Mouse (Mus musculus): Measurements from ENCODE around the gene Camk2d. TPM values are rescaled to one million over a fixed set of nuclear protein-coding genes. Genes with fewer than 3 reads are reported as not detected.

Gene Camk2d
- total RNA-seq, 1 experiment from 2014 or later: 78.9 TPM

DNA sequence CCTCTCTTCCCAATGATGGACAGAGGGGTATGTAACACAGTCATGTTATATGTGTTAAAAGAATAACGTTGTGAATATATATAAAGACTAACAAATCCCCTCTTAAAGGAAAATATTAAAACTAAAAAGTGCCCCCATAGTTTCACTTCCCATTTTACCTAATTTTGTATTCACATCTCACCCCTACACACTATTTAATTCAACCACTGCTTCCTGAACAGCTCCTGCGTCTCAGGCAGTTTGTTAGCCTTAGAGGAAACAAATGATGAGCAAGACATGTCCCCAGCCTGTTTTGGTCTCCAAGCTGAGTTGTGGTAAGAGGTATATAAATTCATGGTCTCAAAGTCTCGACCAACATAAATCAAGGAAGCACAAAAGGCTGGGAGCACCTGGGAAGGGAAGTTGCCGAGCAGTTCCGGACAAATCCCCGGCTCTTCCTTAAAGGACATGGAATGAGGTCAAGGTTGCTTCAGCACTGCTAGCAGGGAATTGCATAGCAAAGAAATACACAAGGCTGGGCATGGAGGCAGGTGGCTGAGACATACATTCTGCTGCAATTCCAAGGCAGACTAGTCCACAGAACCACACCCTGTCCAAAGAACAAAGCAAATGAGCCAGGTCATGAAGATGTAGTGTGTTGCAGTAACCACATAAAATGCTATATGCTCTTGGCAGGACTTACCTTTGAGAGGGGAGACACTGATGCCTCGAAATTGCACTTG is 155.4 kb downstream of the Camk2d start:
- no peak for DNase-seq

DNA sequence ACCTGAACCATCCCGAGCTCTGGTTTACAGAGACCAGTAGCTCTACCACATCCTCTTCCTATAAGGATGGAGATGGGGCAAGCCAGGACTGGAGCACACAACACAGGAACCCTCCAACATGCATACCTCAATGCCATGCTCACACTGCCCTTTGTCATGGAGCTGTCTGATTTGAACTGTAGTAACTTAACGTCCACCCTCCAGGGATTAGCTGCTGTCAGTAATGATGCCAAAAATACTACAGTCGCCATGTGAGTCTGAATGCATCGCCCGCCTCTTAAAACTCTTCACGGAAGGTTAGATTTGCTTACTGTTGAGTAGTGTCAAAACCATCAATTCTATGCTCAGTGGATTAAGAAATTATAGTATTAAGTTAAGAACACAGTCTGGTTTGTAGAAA is 156.9 kb downstream of the Camk2d start:
- no peak for DNase-seq

DNA sequence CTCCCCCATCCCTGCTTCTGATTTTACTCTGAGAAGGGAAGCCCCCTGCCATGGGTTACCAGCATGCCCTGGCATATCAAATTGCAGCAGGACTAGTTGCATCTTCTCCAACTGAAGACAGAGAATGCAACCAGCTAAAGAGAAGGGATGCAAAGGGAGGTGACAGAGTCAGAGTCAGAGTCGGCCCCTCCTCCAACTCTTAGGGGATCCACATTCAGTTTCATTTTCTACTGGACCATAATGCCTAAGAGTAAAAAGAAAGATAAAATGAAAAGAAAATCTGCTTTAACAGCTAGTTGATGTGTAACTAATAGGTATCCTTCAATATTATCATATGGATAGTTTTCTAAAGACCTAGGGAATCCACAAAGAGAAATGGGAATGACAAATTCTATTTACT is 162.3 kb downstream of the Camk2d start:
- no peak for DNase-seq

DNA sequence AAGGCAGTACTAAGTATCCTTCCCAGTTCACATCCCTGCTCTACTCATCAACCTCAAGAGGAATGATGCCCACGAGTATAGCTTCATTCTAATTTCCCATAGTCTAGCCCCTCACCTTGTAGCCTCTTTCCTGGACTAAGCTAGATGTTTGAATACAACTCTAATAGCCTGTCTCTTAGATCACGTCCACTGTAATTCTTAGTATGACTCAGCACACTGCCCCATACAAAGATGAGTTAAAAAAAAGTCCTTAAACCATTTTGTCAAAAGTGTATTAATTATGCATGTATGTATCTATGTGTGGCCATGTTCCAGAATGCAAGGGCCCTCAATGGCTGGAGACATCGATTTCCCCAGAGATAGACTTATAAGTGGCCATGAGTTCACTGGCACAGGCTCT is 164.5 kb downstream of the Camk2d start:
- DNase-seq: no peak

DNA sequence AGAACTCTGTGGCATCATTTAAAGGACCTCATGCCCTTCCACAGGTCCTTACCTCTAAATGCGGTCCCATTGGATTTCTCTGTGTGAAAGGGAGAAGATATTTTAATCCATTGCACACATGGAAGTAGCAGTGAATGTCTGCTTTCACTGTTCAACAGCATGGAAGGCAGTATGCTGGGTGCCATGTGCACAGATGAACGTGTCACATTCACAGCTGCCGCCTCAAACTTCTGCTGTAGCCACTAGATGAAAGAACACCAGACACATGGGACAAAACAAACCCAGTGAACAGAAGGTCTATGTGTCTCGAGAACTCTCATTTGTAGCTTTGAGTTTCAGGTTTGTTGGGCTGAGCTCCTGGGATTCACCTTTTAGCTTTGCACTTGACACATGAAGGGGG is 168.6 kb downstream of the Camk2d start:
- no peak for DNase-seq

DNA sequence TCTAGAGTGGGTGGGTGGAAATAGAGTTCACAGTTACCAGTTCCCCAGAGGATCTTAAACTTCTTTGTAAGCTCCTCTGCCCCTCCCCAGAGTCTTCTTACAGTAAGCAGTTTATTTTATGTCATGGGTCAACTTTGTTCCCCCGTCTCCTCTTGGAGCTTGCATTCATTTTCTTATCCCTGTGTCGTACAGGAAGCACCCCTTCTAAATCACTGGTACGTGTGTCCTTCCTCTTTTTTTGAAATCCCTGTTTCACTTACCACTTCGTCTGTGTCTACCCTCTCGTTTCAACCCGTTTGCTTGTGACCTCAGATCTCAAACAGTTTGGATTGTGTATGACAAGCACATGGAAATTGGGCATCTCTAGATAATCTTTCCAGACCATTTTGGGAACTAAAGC is 174.0 kb downstream of the Camk2d start:
- no peak for DNase-seq

DNA sequence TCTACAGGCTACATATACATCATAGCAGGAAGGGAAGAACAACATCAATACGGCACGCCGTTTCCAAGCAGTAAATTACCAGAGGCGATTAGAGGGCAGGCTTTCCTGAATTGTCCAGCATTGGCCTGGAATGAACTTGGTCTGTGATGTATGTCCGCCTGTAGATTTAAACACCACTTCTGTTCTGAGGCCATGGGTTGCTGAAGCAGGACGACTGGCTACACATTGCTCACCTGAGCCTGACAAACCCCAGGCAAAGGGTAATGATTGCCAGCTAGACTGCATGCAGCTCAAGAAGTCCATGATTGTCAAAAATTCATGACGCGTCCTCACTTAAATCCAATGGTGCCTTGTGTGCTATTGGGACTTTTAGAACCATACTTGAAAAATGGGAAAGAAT is 174.9 kb downstream of the Camk2d start:
- DNase-seq: no peak

DNA sequence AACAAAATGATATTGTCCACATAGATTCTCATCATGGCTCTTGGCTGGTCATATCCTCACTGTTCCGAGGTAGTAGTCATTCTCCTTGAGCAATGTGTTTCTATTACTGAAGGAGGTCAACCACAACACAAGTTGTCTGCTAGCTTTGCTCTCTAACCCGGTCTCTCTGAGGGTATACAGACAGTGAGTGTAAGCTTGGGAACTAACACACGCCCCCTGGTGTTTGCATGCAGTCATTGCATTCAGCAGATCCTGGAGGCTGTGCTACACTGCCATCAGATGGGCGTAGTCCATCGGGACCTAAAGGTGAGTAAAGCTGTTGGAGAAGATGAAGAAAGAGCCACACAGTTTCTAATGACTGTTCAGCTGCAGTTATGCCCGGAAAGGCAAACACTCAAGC is 175.4 kb downstream of the Camk2d start:
- peak; percentile 90 for DNase-seq

DNA sequence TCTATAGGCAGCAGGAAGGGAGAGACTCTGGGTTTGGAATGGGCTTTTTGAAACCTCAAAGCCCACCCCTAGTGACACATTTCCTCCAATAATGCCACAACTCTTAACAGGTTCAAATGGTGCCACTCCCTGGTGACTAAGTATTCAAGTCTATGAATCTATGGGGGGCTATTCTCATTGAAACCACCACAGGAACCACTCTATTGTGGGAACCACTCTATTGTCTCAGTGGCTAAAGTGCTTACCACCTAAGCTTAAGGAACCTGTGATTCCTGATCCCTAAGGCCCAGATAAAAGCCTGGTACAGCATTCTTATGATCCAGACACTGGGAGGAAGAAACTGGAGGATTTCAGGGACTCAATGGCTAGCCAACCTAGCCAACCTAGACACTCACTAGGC is 179.9 kb downstream of the Camk2d start:
- DNase-seq: no peak

DNA sequence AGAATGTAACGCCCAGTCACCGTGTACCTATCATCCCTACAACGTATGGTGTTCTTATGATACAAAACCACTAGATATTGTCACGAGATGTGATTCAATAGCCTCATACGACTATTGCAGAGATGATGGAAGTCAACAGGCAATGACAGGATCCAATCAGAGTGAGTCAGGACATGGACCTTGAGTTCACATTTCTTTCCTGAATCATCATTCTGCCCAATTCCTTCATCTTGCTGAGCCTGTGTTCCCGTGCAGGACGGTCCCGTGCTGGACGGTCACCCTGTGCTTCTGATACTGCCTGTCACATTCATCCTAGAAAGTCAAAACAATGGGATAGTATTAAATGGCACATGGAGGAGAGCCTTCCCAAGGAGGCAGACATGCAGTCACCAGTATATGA is 181.0 kb downstream of the Camk2d start:
- peak; percentile 10 for DNase-seq

DNA sequence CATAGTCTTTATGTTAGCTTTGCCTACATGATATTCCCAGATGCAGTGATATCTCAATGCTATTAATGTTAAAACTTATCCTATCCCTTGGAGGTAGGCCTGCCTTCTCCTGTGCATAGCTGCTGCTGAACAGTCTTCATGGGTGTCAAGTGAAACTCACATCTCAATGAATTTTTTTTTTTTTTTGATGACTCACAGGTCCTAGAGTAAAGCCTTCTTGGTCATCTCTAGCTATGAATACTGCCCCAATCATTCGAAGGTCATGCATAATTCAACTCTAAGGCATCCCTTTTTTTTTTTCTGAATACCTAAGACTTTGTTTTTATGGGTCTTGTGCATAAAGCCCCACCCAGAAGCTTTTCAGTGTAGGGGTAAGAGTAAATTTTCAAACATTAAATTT is 181.8 kb downstream of the Camk2d start:
- no peak for DNase-seq

DNA sequence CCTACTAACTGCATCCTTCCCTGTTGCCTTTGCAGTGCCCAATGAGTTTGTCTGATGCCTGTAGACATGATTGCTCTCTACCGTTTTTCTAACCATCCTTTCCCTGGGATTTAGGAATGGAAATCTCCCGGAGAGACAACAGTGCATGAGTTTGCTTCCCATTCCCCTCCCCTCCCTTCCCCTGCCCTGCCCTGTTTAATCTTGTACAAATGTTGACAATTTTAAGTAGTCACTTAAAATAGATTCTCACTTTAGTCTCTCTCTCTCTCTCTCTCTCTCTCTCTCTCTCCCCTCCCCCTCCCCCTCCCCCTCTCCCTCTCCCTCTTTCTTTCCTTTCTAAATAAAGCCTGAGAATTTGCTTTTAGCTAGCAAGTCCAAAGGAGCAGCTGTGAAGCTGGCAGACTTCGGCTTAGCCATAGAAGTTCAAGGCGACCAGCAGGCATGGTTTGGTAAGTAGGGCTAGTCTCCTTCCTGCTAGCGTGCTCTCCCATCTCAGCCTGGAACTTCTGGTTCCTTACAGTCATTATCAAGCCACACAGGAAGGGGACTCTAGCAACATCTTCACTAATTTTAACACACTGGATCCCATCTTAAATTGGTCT is 184.0 kb downstream of the Camk2d start:
- no peak for DNase-seq

DNA sequence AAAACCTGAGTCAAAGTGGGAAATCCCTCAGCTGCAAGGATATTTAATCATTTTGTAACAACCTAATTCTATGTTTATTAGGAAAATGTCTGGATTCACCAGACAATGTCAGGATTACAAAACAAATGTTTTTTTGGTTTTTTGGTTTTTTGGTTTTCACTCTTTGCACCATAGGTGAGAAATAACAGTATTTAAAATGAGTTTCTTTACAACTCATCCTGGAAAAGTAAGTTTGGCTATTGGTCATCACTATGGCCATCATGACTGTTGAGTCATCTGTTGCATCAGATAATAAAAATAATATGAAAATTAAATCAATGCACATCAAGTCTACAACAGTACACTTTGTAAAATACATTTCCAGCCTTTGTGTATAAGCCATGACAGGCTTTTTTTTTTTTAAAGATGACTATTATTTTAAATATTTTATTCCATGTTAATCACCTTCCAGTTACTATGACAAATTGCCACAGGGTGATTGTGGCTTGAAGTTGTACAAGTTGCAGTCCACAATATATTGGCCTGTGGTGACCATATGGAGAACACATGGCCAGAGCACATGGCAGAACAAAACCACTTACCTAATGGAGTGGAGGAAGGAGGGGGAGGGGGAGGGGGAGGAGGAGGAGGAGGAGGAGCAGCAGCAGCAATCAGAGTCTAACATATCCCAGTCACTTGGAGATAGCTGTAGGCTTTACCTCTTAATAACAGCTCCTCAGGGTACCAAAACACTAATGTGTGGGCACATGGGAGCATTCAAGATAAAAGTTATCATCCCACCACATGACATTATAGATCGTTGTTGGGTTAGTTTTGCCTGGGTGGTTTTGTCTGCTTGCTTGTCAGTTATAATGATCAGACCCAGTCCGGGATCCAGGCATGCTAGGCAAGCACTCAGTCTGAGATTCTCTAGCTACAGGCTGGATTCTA is 197.2 kb downstream of the Camk2d start:
- no peak for DNase-seq

DNA sequence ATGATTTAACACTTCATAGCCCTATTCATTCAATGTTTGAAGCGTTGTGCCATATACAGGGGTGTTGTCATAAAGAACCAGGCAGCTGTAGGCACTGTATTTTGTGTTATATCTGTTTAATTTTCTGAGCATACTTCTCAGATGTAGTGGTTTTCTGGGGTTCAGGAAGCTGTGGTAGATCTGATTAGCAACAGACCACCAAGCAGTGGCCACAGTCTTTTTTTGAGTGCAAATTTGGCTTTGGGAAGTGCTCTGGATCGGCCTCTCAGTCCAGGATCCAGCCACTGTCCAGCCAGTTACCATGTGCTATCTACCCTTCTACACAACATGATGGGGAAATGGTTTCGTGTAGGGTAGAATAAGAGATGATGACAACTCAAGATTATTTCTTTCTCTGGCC is 199.8 kb downstream of the Camk2d start:
- no peak for DNase-seq

DNA sequence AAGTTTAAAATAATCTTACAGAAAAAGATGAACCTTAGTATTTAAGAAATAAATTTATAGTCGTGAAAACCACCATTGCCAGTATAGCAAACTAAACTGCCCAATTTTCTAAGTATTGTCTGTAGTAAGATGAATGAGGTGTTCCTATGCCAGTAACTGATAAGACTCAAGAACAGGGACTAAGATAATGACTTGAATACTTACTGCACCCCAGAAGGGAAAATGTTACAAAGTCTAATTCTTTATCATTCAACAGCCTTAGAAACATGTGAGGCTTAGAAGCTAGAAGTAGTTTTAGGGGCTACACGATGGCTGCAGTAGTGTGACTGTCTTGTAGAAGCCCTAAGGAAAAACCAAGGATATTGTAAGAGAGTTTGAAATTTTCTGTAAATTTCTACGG is 200.9 kb downstream of the Camk2d start:
- DNase-seq: no peak

DNA sequence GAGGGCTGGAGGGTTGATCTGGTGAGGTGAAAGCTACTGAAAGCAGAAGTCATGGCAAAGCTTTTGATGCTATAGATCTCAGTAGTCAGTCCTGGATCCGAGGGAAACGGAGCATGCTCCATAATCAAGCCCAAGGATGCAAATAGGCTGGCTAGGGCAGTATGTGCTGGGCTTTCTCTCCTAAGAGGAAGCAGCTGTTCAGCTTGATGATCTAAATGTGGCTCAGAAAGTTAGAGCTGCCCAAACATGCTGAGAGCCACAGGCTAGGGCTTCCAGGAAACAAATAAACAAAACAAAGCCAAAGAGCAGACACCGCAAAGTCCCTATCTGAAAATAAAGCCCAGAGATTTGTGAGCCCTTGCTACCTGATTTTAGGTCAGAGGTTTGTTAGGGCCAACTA is 201.7 kb downstream of the Camk2d start:
- DNase-seq: no peak

DNA sequence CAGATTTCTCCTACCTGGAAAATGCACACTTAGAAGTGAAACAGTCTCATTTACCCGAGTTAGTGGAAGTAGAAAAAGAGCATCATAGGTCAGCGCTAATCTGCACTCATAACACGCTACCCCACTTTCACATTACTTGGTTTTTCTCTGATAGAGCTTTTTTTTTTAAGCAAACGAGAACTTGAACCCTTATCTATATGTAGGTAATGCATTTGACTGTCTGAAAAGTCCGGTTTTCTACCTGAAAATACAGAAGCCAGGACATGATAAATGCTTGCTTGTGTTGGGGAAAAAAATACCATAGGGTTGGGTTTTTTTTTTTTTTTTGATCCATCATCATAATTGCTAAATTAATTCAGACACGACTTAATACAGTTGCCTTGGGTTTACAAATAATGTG is 206.9 kb downstream of the Camk2d start:
- DNase-seq: no peak

DNA sequence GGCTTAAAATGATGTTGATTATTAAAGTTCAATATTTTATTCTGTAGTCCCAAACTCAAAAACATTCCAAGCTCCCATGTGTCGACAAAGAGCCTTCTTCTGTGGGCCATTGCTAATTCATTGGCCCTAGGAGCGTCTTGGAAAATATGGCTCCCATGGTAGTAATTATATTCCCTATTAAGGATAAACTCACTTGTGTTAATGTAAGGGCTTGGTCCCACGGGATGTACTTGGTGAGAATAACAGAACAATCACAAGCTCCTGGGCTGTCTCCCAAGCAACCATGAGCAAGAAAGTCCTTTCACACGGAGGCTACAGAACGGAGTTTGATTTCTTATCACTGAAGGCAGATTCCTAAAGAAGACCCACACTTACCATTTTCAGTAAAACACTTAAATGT is 208.9 kb downstream of the Camk2d start:
- DNase-seq: no peak

DNA sequence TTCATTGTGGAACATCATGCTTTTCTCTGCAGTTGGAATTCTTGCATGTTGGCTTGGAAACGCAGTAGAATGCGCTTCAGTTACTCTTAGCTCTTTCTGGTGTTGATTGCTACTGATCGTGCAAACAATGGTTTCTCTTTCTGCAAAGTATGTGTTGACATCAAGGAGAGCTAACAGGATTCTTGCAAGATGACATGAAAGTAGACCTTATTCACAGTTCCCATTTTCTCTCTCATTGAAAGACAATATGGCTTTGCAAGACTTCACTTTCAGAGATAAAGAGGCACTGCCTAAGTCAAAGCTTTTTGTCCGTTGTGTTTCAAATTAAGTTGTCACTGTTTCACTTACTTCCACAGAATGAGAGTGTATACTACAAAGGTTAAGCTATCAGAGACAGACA is 210.0 kb downstream of the Camk2d start:
- DNase-seq: no peak

DNA sequence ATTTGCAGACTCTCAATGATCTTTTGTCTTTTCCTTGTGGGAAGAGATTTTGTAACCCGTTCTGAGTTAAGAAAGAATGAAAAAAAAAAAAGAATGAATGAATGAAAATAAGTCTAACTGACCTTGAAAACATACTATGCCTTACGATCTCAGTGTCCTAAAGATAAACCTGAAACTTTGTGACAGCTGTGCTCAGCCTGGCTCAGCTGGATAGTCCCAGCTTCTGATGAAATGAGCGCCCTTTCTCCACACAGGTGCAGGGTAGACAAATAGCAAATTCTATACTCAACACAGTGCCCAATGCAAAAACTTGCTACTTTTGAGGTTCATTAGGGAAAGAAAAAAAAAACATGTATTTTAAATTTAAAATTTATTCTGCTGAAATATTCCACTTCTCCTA is 213.8 kb downstream of the Camk2d start:
- DNase-seq: no peak

DNA sequence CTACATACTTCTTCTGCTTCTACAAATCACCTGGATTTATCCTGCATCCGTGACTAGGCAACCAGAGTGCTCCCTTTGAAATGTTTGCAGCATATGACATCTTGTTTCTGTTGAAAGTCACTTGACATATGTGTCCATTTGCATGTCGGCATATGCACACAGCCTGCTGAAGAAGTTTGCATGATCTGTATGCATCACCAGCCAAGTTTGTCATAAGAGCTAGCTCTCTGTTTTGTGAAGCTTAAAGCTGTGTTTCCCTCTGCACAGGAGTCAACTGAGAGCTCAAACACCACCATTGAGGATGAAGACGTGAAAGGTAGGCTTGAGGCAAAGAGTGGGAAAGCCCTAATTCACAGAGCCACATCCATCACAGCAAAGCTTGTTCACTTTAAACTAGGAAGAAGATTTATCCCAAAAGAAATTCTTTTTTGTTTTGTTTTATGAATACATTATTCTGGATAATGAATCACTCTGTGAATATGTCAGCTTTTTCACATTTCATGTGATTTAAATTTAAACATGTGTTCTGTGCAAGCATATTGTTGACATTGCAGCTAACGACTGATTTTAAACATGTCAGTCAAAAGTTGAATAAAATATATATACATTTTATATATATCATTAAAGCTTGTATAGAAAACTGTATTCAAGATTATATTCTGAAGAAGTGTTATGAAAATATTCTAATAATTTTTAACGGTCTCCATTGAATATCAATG is 214.4 kb downstream of the Camk2d start:
- DNase-seq: no peak

DNA sequence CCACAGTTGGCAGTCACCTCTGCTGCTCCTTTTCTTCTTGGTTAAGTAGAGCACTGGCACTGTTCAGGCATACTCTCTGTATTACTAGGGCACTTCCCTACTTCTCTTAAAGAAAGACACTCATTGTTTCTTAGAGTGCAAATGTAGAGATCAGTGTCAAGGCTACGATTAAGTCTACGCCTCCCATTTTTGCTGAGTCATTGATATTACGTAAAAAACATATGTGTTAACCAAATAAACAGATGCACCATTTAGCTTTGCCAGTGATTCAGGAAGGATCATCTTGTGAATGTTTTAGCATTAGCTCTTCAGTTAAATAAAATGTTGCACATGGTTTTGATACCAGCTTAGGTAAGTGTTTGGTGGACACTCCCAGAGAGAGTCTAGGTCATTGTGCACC is 215.5 kb downstream of the Camk2d start:
- DNase-seq: no peak

DNA sequence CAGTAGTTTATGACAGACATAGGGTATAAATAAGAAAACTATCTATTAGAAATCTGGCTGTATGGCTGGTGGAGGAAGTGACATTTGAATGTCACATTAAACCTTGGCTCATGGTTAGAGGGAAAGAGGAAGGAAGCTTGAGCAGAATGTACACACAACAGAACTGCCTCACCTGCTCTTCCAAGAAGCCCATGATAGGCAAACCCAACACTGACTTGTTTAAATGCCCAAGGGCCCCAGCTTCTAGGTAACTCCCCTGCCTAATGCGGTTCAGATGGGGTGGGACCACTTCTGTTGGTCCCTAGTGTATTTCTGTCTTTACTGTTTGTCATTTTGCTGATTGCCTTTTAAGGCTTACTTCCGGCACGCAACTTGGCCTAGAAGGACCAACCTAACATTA is 226.3 kb downstream of the Camk2d start:
- no peak for DNase-seq

Data from adrenal gland, postnatal 14 days (tissue).